Mouse (Mus musculus) G1E (cell line): Measurements from ENCODE around the gene Wdr61.

Experiments used
- CTCF ChIP-seq: IDR thresholded peaks from 2 replicates; pipeline ENCODE4 v1.5.1; 2012; ENCODE audit warnings: low read depth, low read length, inconsistent platforms, mixed read lengths
- POLR2AphosphoS5 ChIP-seq: IDR thresholded peaks from 2 replicates; pipeline ENCODE4 v1.6.1; 2012; ENCODE audit warnings: low read depth, low read length, inconsistent platforms; ENCODE audit not compliant: insufficient replicate concordance

DNA sequence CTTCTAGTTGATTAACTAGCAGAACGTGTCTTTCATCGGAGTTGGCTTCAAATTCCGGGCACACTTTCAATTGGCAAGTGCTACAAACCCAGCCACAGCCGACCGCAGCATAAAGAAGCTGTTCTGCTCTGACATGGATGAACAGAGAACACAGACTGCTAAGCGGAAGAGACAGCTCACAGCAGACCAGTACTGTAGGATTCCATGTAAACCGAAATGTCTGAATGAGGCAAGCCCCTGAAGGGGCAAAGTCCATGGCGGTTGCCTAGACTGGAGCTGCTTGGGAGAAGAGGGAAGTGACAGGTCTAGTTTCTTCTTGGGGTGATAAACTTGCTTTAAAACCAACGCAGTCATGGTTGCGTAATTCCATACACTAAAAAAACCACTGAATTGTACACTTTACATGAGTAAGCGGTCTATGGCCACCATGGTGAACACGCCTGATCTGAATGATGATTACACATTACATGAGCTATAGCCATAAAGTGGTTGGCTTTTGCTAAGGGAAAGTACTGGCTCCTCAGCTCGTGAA, 42.2 kb upstream of the Wdr61 start:
- TF ChIP-seq CTCF = no peak
- TF ChIP-seq POLR2AphosphoS5 = no peak
